Mouse (Mus musculus) stomach, embryonic 15.5 days (tissue): ENCODE data around the gene Pga5. TPM values are rescaled to one million over a fixed set of nuclear protein-coding genes. Genes with fewer than 3 reads are reported as not detected.
A peak's percentile ranks its signal among the peaks of the same experiment; 100 is the strongest.

Experiments used
- ATAC-seq: fragments of 200-750 bp; cut with Nextera tagmentation; 2 replicates; pipeline ENCODE4 v1.8.0; 2017; ENCODE audit warnings: low read depth, moderate number of reproducible peaks, moderate TSS enrichment; ENCODE audit not compliant: insufficient read depth, low FRiP score
- H3K27ac ChIP-seq: fragments of 300-500 bp; sonication (generic); 2 replicates; pipeline ENCODE4 v1.5.1; 2015; ENCODE audit warnings: mild to moderate bottlenecking, inconsistent platforms
- H3K27me3 ChIP-seq: fragments of 300-500 bp; sonication (generic); replicated peaks from 2 replicates; pipeline ENCODE4 v1.6.1; 2015; ENCODE audit warnings: inconsistent platforms
- H3K36me3 ChIP-seq: fragments of 300-500 bp; sonication (generic); 2 replicates; pipeline ENCODE4 v1.6.1; 2015; ENCODE audit warnings: inconsistent platforms
- H3K4me1 ChIP-seq: fragments of 300-500 bp; sonication (generic); 2 replicates; pipeline ENCODE4 v1.6.1; 2015; ENCODE audit warnings: inconsistent platforms
- H3K4me2 ChIP-seq: fragments of 300-500 bp; sonication (generic); 2 replicates; pipeline ENCODE4 v1.6.1; 2015; ENCODE audit warnings: mild to moderate bottlenecking, inconsistent platforms
- H3K4me3 ChIP-seq: fragments of 300-500 bp; sonication (generic); replicated peaks from 2 replicates; pipeline ENCODE4 v1.5.1; 2015; ENCODE audit warnings: inconsistent platforms
- H3K9ac ChIP-seq: fragments of 300-500 bp; sonication (generic); 2 replicates; pipeline ENCODE4 v1.6.1; 2015; ENCODE audit warnings: inconsistent platforms
- H3K9me3 ChIP-seq: fragments of 300-500 bp; sonication (generic); 2 replicates; pipeline ENCODE4 v1.6.1; 2016; ENCODE audit warnings: inconsistent platforms
- WGBS: fragments of 180-500 bp; shearing (Covaris S2); methylation state at CpG from one replicate; pipeline ENCODE4 v1.1.7; 2015; 5-methylcytosine and 5-hydroxymethylcytosine counted together
- polyA plus RNA-seq: library from polyadenylated mRNA; unstranded; fragments of >200 nt; fragmentation: Nextera tagmentation; extraction: Ambion mirVana; gene quantifications from 2 replicates; pipeline ENCODE4 v1.2.1, GENCODE M21; 2015

Pga5 gene
- polyA plus RNA-seq, 1 experiment from 2014 or later = 59.2 TPM

- Histone ChIP-seq H3K4me3 (no peak overlapping the region), H3K4me2 (peak overlapping the region; percentile 27), H3K4me1 (peaks cover 56% of the 10 kb centered on the region), H3K36me3 (no peaks in the 10 kb centered on the region), H3K9me3 (no peaks in the 10 kb centered on the region), H3K9ac (no peak overlapping the region), H3K27me3 (no peaks in the 10 kb centered on the region), H3K27ac (peak overlapping the region; percentile 83)
- 17% methylated on average over 9 of the region's 9 CpGs for WGBS
- peak; percentile 87 for ATAC-seq
These were observed 22.0 kb upstream of the Pga5 start for GRCm38 (mm10) chr19:10699851-10700250.

- peak overlapping the region; percentile 83 for H3K27ac ChIP-seq
- no peaks in the 10 kb centered on the region for H3K27me3 ChIP-seq
- no peak overlapping the region for H3K4me2 ChIP-seq
- H3K4me1 ChIP-seq = peaks cover 57% of the 10 kb centered on the region
- whole genome bisulfite sequencing = 77% methylated on average over 9 of the region's 9 CpGs
- no peaks in the 10 kb centered on the region for H3K9me3 ChIP-seq
- H3K4me3 ChIP-seq = no peak overlapping the region
- H3K36me3 ChIP-seq = no peaks in the 10 kb centered on the region
- no peak overlapping the region for H3K9ac ChIP-seq
- no peak for ATAC-seq
These were observed 20.5 kb upstream of the Pga5 start for GRCm38 (mm10) chr19:10698131-10698991.

DNA sequence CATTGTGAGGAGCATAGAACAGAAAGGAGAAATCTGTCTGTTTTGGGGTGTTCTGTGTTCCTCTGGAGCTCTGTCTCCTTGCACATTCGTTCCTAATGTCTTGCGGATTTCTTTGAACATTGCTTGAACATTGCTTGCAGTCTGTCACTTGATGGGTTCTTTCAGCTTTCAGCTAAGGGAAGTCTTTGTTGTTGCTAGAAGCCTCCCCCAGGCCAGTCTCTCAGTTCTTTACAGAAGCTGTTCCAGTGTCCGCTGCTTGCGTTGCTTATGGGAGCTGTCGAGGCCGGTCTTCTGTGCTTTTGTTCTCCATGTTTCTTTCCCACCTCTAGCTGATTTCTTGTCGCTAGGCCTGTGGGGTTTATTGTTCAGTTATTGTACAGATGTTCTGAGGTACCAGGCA, 17.9 kb upstream of the Pga5 start:
- Histone ChIP-seq H3K36me3 (no peaks in the 10 kb centered on the region), H3K9ac (no peak overlapping the region), H3K9me3 (no peaks in the 10 kb centered on the region), H3K27ac (peak overlapping the region; percentile 40; the same call in 1 of the 2 replicates), H3K4me2 (no peak overlapping the region), H3K27me3 (no peaks in the 10 kb centered on the region), H3K4me3 (no peak overlapping the region), H3K4me1 (peaks cover 65% of the 10 kb centered on the region)
- no peak for ATAC-seq
- 62% methylated on average over 7 of the region's 7 CpGs for WGBS

- peaks cover 70% of the 10 kb centered on the region for H3K4me1 ChIP-seq
- ATAC-seq = no peak
- H3K4me3 ChIP-seq = no peak overlapping the region
- H3K27me3 ChIP-seq = no peaks in the 10 kb centered on the region
- H3K27ac ChIP-seq = no peak overlapping the region
- no peaks in the 10 kb centered on the region for H3K9me3 ChIP-seq
- 80% methylated on average over 10 of the region's 10 CpGs for WGBS
- H3K9ac ChIP-seq = no peak overlapping the region
- H3K4me2 ChIP-seq = no peak overlapping the region
- H3K36me3 ChIP-seq = no peaks in the 10 kb centered on the region
These were observed 16.2 kb upstream of the Pga5 start for GRCm38 (mm10) chr19:10693926-10694682.

GRCm38 (mm10) chr19:10692361-10692760, 14.5 kb upstream of the Pga5 start:
- no peaks in the 10 kb centered on the region for H3K9me3 ChIP-seq
- WGBS = 79% methylated on average over 4 of the region's 4 CpGs
- ATAC-seq = no peak
- no peaks in the 10 kb centered on the region for H3K27me3 ChIP-seq
- no peaks in the 10 kb centered on the region for H3K36me3 ChIP-seq
- no peak overlapping the region for H3K4me2 ChIP-seq
- H3K27ac ChIP-seq = peak overlapping the region; percentile 96; the same call in 1 of the 2 replicates
- no peak overlapping the region for H3K4me3 ChIP-seq
- peaks cover 57% of the 10 kb centered on the region for H3K4me1 ChIP-seq
- H3K9ac ChIP-seq = no peak overlapping the region

- peak overlapping the region; percentile 96; the same call in 1 of the 2 replicates for H3K27ac ChIP-seq
- peaks cover 50% of the 10 kb centered on the region for H3K4me1 ChIP-seq
- H3K9me3 ChIP-seq = no peaks in the 10 kb centered on the region
- 61% methylated on average over 3 of the region's 3 CpGs for WGBS
- ATAC-seq = no peak
- no peak overlapping the region for H3K9ac ChIP-seq
- no peak overlapping the region for H3K4me3 ChIP-seq
- H3K36me3 ChIP-seq = no peaks in the 10 kb centered on the region
- no peak overlapping the region for H3K4me2 ChIP-seq
- H3K27me3 ChIP-seq = no peaks in the 10 kb centered on the region
These were observed 13.8 kb upstream of the Pga5 start for GRCm38 (mm10) chr19:10691660-10692059.

DNA sequence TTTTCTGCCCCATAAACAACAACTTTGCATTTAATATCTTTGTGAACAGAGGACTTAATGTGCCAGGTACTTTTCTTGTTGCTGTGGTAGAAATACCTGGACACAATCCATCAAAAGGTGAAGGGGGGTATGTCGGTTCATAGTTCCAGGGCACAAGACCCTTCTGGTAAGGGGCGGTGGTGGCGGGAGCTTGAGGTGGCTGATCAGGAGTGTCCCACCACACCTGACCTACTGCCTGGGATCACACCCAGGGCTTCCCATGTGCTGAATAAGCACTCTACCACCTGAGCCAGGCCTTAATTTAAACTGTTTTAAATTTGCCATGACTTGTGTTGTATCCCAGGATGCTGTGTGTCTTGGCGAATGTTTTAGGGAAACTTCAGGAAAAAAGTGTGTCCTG, 13.2 kb upstream of the Pga5 start:
- Histone ChIP-seq H3K9ac (no peak overlapping the region), H3K4me2 (peak overlapping the region; percentile 70; the same call in 1 of the 2 replicates), H3K27ac (peak overlapping the region; percentile 96; the same call in 1 of the 2 replicates), H3K36me3 (no peaks in the 10 kb centered on the region), H3K4me1 (peaks cover 46% of the 10 kb centered on the region), H3K27me3 (no peaks in the 10 kb centered on the region), H3K4me3 (no peak overlapping the region), H3K9me3 (no peaks in the 10 kb centered on the region)
- no peak for ATAC-seq
- 78% methylated on average over 4 of the region's 4 CpGs for WGBS

GRCm38 (mm10) chr19:10690336-10690735, 12.5 kb upstream of the Pga5 start:
- Histone ChIP-seq H3K36me3 (no peaks in the 10 kb centered on the region), H3K4me3 (peak overlapping the region; percentile 83; the same call in 1 of the 2 replicates), H3K4me1 (peaks cover 39% of the 10 kb centered on the region), H3K4me2 (peak overlapping the region; percentile 70), H3K27me3 (no peaks in the 10 kb centered on the region), H3K9me3 (no peaks in the 10 kb centered on the region), H3K27ac (peak overlapping the region; percentile 96), H3K9ac (no peak overlapping the region)
- ATAC-seq = no peak
- 46% methylated on average over 3 of the region's 3 CpGs for WGBS

DNA sequence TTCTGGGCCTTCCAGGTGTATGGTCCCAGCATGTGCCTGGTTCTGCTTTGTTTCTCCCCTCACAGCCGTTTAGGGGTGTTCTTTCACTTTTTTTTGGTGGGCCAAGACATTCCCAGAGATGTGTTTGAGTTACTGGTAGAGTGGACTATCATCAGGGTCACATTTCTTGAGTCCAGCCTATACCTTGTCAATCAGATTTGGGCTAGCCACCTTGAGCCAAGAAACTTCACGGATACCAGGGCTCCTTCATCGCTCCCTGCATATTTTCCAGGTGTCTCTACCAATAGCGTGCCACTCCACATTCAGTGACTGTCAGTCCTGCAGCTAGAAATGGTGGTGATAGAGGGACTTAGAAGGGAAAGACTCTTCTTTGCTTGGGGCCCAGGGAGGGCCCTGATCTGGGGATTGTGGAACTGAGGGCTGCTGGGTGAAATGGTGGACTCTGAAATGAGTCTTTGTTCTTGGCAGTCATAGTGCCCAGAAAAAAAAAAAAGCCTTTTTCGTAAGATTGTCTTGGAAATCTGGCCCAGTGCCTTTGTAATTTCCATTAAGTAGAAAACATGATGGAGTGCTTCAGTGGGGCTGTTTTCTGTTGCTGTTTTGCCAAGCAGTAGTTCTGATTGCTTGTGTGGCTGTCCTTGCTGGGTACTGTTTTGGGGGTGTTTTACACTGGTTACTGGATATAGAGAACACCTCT, 11.7 kb upstream of the Pga5 start:
- no peaks in the 10 kb centered on the region for H3K9me3 ChIP-seq
- peaks cover 36% of the 10 kb centered on the region for H3K4me1 ChIP-seq
- WGBS = 42% methylated on average over 5 of the region's 5 CpGs
- peak overlapping the region; percentile 83 for H3K4me3 ChIP-seq
- H3K27ac ChIP-seq = peak overlapping the region; percentile 96
- H3K36me3 ChIP-seq = no peaks in the 10 kb centered on the region
- H3K9ac ChIP-seq = peak overlapping the region; percentile 73
- ATAC-seq = no peak
- H3K4me2 ChIP-seq = peak overlapping the region; percentile 70
- no peaks in the 10 kb centered on the region for H3K27me3 ChIP-seq

- Histone ChIP-seq H3K36me3 (no peaks in the 10 kb centered on the region), H3K4me3 (peak within 1 kb of the TSS; percentile 83), H3K4me2 (peak within 1 kb of the TSS; percentile 70), H3K9ac (peak within 1 kb of the TSS; percentile 73), H3K27ac (peak within 1 kb of the TSS; percentile 96), H3K4me1 (peaks cover 32% of the 10 kb centered on the region), H3K9me3 (no peaks in the 10 kb centered on the region), H3K27me3 (no peaks in the 10 kb centered on the region)
- WGBS = under 1% methylated on average over 74 of the region's 74 CpGs
- peak; percentile 85 for ATAC-seq
These were observed 10.9 kb upstream of the Pga5 start, which contains the start of gene Vps37c for GRCm38 (mm10) chr19:10688537-10689352. Gene Vps37c, plus strand, starts transcription at chr19:10688735.

DNA sequence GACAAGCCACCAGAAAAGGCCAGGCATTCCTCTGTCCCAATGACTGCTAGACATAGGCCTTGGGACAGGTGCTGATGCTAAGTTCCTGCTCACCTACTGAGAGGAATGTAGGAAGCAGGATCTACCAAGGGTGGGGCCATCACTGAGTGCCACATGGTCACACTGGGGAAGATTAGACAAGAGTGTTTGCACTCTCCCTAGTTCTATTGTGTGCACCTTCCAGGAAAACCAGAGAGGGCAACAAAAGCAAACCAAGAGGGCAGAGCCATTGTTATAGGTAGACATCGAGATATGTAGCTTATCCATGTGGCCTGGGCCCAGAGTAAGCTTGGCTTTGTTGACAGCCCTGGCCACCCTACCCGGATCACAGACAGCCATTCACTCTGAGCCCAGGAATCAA, 7.9 kb upstream of the Pga5 start:
- H3K9me3 ChIP-seq = no peaks in the 10 kb centered on the region
- ATAC-seq = peak; percentile 68
- no peak overlapping the region for H3K27ac ChIP-seq
- H3K36me3 ChIP-seq = no peaks in the 10 kb centered on the region
- H3K4me1 ChIP-seq = peaks cover 17% of the 10 kb centered on the region
- 60% methylated on average over 2 of the region's 2 CpGs for WGBS
- H3K9ac ChIP-seq = no peak overlapping the region
- H3K27me3 ChIP-seq = no peaks in the 10 kb centered on the region
- no peak overlapping the region for H3K4me2 ChIP-seq
- H3K4me3 ChIP-seq = no peak overlapping the region
